Mouse (Mus musculus): ENCODE measurements at regions not wholly inside any gene's neighbourhood (a gene's known extent, or its start where the extent isn't known, plus 50 kb on each side); places are given as distances from the start of the nearest gene placed in this dataset.

- in situ Hi-C loops (cut with MboI, MseI), result no loop called here
Observed at GRCm38 (mm10) chr9:32003730-32004129, 90.5 kb upstream of the Barx2 start.

GRCm38 (mm10) chr9:32005348-32005747 is 92.1 kb upstream of the Barx2 start:
- in situ Hi-C loops (cut with MboI, MseI), result no loop called here

DNA sequence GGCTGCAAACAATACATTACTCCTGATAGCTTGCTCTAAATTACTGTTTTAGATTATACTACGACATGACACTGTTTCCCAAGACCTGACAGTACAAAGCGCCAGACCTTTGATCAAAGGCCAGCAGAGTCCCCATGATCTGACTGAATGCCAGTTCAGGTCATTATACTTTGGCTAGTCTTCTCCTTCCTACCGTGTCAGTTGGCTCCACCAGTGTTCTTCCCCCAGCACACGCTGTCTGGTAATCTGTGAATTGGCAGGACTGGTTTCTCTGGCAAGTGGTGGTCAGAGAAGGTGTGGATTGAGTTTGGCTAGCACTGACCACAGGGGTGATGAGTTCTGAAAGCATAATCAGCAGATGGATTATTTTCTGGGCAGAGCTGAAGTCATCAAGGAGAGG is 93.1 kb upstream of the Barx2 start:
- in situ Hi-C loops (cut with MboI, MseI), result no loop called here

DNA sequence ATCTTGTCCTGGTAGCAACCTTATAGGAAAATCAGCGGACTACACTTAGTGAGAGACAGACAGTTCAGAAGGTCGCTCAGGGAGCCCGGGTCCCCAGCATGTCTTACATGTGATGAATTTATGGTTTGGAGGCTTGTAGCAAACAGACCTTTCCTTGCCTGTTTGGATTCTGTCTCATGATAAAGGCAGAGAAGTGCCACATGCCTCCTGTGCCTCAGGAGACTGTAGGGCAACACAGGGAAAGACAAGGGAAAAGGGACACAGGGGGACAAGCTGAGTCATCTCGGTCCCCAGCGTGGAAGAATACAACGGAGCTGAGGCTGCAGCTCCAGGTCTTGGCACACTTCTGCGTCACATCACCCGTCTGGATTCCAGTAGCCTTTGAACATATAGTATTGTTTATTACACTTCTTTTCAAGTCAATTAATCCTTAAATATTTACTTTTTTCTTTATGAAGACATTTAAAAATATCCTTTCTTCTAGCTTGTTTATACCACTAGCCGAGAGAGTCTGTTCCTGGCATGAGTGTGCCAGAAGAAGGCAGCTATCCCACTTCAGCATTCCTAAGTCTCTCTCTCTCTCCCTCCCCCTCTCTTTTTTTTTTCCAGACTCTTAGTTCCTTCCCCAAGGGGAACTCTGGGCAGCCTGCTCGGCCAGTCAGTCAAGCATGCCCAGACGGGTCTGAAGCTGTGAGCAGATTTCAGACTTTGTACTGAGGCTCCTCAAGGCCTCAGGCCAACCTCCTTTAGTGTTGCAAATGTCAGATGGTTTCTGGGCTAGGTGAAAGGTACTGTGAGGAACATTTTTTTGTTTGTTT is 97.9 kb upstream of the Barx2 start:
- in situ Hi-C loops (cut with MboI, MseI), result no loop called here

DNA sequence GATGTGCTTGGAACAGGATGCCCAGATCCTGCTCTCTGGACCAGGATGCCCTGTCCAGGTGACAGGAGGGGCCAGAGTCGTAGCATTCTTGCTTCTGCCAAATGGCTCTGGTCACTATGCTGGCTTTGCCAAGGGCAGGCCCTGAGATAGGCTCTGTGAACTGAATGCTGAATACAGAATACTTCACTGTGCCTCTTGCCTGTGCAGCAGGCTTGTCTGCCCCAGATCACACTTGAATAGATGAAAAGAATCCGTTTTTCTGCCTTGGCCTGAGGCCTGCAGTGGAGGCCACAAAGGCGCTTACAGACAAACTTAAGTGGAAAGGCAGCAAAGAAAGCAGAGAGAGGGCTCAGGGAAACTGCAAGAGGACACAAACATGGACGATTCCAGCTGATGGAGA is 99.7 kb upstream of the Arhgap32 start:
- in situ Hi-C loops (cut with MboI, MseI), result no loop called here

DNA sequence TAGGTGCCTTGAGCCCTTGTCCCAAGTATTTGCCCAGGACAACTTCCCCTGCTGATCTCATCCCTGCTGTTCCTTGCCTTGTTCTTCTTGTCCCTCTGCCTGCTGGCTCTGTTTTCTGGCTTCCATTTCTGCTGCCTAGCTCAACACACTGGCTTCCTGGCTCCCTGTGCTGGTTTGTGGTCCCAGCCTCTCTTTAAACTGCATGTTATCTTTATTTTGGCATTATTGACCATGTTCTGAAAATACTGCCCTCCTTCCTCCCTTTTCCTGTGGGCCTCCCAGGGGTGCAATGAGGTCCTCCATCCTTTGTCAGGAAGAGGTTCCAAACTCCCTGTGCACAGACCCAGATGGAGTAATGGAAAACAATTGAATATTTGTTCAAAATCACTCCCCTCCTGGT is 97.9 kb upstream of the Arhgap32 start:
- in situ Hi-C loops (cut with MboI, MseI), result no loop called here

- in situ Hi-C loops (cut with MboI, MseI), result no loop called here
Observed at GRCm38 (mm10) chr9:32019786-32020185, 96.2 kb upstream of the Arhgap32 start.

- in situ Hi-C loops (cut with MboI, MseI), result no loop called here
Observed at GRCm38 (mm10) chr9:32020942-32021731, 94.8 kb upstream of the Arhgap32 start.

- in situ Hi-C loops (cut with MboI, MseI), result no loop called here
Observed at GRCm38 (mm10) chr9:32021755-32022154, 94.2 kb upstream of the Arhgap32 start.

DNA sequence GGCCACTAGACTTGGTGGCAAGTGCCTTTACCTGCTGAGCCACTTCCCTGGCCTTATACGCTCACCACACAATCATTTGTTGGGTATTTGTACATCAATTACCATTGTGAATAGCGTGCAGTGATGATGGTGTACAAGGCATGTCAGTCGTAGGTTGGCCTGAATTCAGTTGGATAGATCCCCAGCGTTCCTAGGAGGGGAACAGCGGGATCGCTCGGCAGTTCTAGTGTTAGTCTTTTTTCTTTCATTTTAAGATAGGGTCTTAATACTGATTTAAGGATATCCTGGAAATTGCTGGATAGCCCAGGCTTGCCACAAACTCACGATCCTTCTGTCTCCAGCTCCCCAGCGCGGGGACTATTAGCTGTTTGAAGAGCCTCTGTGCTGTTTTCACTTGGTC is 92.9 kb upstream of the Arhgap32 start:
- in situ Hi-C loops (cut with MboI, MseI), result no loop called here

DNA sequence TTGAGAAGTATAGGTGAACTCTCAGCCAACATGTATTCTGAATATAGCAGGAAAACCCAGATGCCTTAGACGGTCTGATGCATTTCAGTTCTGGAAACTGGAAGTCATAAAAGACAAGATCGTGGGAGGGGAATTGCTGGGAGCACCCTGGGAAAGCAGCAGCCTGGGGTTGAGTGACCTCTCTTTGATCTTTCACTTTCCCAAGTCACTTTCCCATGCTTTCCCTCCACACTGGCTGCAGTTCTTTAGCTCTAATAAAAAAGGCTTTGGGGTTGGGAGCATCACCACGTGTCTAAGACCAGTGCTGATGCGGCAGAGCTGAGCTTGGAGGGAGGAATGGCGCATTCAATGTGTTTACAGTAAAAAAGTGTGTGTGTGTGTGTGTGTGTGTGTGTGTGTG is 91.2 kb upstream of the Arhgap32 start:
- in situ Hi-C loops (cut with MboI, MseI), result no loop called here

DNA sequence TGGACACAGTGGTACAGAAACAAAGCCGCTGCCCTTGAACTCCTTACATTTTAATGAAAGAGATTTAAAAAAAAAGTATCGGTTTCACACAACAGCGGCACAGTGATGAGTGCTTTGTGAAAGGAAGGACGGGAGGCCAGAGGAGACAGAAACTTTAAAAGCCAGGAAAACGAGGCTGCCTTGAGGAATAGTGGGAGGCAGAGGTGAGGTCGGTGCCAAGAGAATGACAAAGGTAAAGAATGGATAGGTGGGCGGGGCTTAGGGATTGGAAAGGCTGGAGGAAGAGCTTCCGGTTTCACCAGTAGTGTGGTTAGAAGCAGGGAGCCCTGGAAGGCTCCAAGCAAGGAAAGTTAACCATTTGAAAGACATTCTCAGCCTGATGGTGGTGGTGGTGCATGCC is 88.0 kb upstream of the Arhgap32 start:
- in situ Hi-C loops (cut with MboI, MseI), result no loop called here

DNA sequence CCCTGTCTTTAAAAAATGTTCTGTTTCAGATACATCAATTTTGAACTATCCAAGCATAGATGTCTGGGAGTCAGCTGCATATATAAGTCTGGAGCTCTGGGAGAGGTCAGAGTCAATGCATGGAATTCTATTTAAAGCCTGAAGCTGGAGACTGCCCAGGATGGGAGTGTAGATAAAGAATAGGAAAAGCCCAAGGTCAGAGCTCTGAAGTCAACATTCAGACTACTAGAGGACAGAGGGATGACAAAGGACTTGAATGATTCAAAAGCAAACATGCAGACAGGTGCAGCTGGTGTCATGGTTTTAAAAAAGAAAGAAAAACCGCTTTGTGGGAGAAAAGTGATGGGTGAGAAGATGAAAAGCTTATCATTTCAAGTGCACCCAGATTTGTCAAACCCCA is 86.9 kb upstream of the Arhgap32 start:
- in situ Hi-C loops (cut with MboI, MseI), result no loop called here

GRCm38 (mm10) chr9:32029786-32030185 is 86.2 kb upstream of the Arhgap32 start:
- in situ Hi-C loops (cut with MboI, MseI), result no loop called here

- in situ Hi-C loops (cut with MboI, MseI), result no loop called here
Observed at GRCm38 (mm10) chr9:32030203-32030602, 85.7 kb upstream of the Arhgap32 start.

DNA sequence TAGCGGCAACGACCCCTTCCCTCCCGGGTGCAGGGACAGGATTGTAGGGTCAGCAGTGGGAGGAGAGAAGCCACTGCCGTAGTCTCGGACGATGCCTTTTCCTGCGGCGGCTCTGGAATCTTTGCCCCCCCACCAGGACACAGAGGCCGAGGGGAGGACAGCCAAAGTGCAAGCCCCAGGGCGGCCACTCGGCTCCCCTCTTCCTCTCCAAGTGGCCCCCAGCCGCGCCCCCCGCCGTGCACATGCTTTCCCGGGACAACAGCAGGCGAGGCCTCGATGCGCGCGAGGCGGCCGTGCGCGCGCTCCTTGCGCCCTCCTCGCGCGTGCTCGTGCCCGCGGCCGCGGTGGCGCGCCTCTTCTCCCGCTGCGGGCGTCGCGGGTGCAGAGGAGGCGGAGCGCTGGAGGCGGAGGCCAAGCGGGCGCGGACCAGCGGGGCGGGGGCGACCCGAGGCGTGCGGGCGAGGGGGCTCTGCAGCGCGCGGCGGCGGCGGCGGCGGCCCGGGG is 83.9 kb upstream of the Arhgap32 start:
- in situ Hi-C loops (cut with MboI, MseI), result no loop called here

GRCm38 (mm10) chr9:32032521-32033185 is 83.3 kb upstream of the Arhgap32 start:
- in situ Hi-C loops (cut with MboI, MseI), result no loop called here

- in situ Hi-C loops (cut with MboI, MseI), result no loop called here
Observed at GRCm38 (mm10) chr9:32033937-32034336, 82.0 kb upstream of the Arhgap32 start.

GRCm38 (mm10) chr9:32039999-32040398 is 75.9 kb upstream of the Arhgap32 start:
- in situ Hi-C loops (cut with MboI, MseI), result no loop called here

GRCm38 (mm10) chr9:32043344-32043743 is 72.6 kb upstream of the Arhgap32 start:
- in situ Hi-C loops (cut with MboI, MseI), result no loop called here

DNA sequence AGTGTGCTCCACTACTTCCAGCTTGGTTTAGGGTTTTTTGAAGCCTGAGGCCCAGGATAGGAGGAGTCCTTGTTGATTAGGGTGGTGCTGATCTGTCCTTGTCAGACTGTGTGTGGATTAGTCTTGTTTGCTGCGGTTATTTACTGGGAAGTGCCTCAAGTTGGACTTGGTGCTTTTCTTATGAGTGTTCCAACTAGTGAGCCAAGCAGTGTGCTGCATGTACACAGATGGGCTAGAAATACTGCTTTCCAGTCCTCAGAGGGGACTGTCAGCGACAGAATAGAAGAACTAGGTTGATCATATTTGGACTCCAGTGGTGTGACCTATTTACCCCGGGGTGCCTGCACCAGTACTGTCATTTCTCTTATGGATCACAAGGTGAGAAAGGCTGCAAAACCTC is 69.1 kb upstream of the Arhgap32 start:
- in situ Hi-C loops (cut with MboI, MseI), result no loop called here

GRCm38 (mm10) chr9:32048941-32049340 is 67.0 kb upstream of the Arhgap32 start:
- in situ Hi-C loops (cut with MboI, MseI), result no loop called here

Data from T-helper 17 cell (primary cell).